Mouse (Mus musculus): ENCODE data around the gene Eral1. TPM values are rescaled to one million over a fixed set of nuclear protein-coding genes. Genes with fewer than 3 reads are reported as not detected.
"Not testable (repeated sequence)": the region's sequence is repeated elsewhere in the genome, so short reads cannot be mapped to it uniquely, and the experiment has no call there.

The Eral1 gene
- polyA plus RNA-seq, 1 experiment from 2014 or later, result 32.7 TPM

- H3K4me1 ChIP-seq (replicated peaks), result 0 out of 2 replicates have a peak, but pooled peaks cover 5% of the 10 kb centered on the region
- H3K27me3 ChIP-seq, result no peaks in the 10 kb centered on the region
- H3K36me3 ChIP-seq, result peaks cover 27% of the 10 kb centered on the region
- no peak overlapping the region for H3K4me3 ChIP-seq (replicated peaks)
- H3K9me3 ChIP-seq, result no peaks in the 10 kb centered on the region
- no peak overlapping the region for H3K4me2 ChIP-seq (replicated peaks)
- no peak overlapping the region for H3K9ac ChIP-seq (replicated peaks)
- ATAC-seq, result no peak
- 81% methylated on average over 1 of the region's 1 CpGs for whole genome bisulfite sequencing
- no peak overlapping the region for H3K27ac ChIP-seq
Measured at GRCm38 (mm10) chr11:78062563-78062962, 17.6 kb downstream of the Eral1 start.

GRCm38 (mm10) chr11:78059833-78060757, 20.1 kb downstream of the Eral1 start:
- H3K4me2 ChIP-seq (replicated peaks), result no peak overlapping the region
- 59% methylated on average over 9 of the region's 9 CpGs for whole genome bisulfite sequencing
- peak overlapping the region; percentile 32; the same call in 1 of the 2 replicates for H3K9ac ChIP-seq (replicated peaks)
- H3K27me3 ChIP-seq, result no peaks in the 10 kb centered on the region
- H3K36me3 ChIP-seq, result peaks cover 49% of the 10 kb centered on the region
- no peak overlapping the region for H3K4me3 ChIP-seq (replicated peaks)
- no peaks in the 10 kb centered on the region for H3K9me3 ChIP-seq
- H3K27ac ChIP-seq, result no peak overlapping the region
- H3K4me1 ChIP-seq (replicated peaks), result 0 out of 2 replicates have a peak, but pooled peaks cover 5% of the 10 kb centered on the region
- ATAC-seq, result peak; percentile 85

- no peak overlapping the region for H3K4me2 ChIP-seq (replicated peaks)
- H3K9me3 ChIP-seq, result no peaks in the 10 kb centered on the region
- 0 out of 2 replicates have a peak, but pooled peaks cover 3% of the 10 kb centered on the region for H3K4me1 ChIP-seq (replicated peaks)
- H3K4me3 ChIP-seq (replicated peaks), result no peak overlapping the region
- no peaks in the 10 kb centered on the region for H3K27me3 ChIP-seq
- no peak overlapping the region for H3K27ac ChIP-seq
- peaks cover 79% of the 10 kb centered on the region for H3K36me3 ChIP-seq
- no peak overlapping the region for H3K9ac ChIP-seq (replicated peaks)
- WGBS, result 78% methylated on average over 8 of the region's 8 CpGs
- no peak for ATAC-seq
Measured at GRCm38 (mm10) chr11:78056946-78057345, 23.2 kb downstream of the Eral1 start.

GRCm38 (mm10) chr11:78053078-78053477, 27.1 kb downstream of the Eral1 start:
- Histone ChIP-seq H3K4me3 (replicated peaks) (no peak overlapping the region), H3K36me3 (peaks cover 74% of the 10 kb centered on the region), H3K9ac (replicated peaks) (no peak overlapping the region), H3K9me3 (no peaks in the 10 kb centered on the region), H3K4me1 (replicated peaks) (no peaks in the 10 kb centered on the region), H3K4me2 (replicated peaks) (no peak overlapping the region), H3K27me3 (no peaks in the 10 kb centered on the region), H3K27ac (no peak overlapping the region)
- ATAC-seq, result no peak
- WGBS, result 96% methylated on average over 8 of the region's 8 CpGs

DNA sequence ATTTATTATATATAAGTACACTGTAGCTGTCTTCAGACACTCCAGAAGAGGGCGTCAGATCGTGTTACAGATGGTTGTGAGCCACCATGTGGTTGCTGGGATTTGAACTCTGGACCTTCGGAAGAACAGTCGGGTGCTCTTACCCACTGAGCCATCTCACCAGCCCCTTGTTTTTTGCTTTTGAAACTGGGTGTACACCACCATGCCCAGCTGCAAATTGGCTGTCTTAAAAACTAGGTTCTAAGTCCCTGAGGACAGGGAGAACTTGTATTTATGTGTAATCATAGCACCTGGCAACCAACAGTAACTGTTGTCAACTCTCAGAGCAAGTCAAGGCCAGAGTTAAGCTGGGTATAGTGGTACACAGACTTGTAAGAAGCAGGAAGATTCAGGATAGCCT, 31.5 kb downstream of the Eral1 start:
- H3K9ac ChIP-seq (replicated peaks); H3K4me1 ChIP-seq (replicated peaks); H3K4me2 ChIP-seq (replicated peaks); H3K9me3 ChIP-seq; H3K4me3 ChIP-seq (replicated peaks); H3K27ac ChIP-seq; ATAC-seq; H3K27me3 ChIP-seq: not testable (repeated sequence)
- 96% methylated on average over 4 of the region's 4 CpGs for WGBS
- H3K36me3 ChIP-seq, result peaks cover 36% of the 10 kb centered on the region

DNA sequence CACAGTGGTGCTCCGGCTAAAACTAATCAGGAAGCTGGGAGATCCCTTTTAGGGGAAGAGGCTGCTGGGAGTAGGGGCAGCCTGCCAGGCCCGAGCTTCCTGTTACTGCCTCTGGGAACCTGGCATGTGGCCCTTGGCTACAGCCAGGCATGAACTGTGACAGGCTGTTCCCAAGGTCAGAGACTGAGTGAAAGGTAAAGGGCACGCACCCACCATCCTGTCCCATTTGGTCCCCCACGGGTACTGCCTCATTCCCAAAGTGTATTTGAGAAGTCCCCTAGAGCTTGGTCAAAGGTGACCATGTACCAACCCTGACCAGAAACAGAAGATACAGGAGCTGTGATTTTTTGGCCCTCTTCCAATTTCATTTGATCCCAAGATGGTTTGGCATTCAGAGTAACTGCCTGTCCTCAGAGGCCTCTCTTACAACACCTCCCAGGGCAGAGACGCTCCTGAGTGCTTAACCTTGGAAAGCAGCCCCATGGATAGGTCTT, 35.4 kb downstream of the Eral1 start:
- Histone ChIP-seq H3K9me3 (no peaks in the 10 kb centered on the region), H3K27ac (no peak overlapping the region), H3K9ac (replicated peaks) (no peak overlapping the region), H3K27me3 (no peaks in the 10 kb centered on the region), H3K4me2 (replicated peaks) (no peak overlapping the region), H3K4me1 (replicated peaks) (no peaks in the 10 kb centered on the region; the same call in 1 of the 2 replicates), H3K4me3 (replicated peaks) (no peak overlapping the region), H3K36me3 (peaks cover 14% of the 10 kb centered on the region)
- ATAC-seq, result no peak
- WGBS, result 91% methylated on average over 5 of the region's 5 CpGs

DNA sequence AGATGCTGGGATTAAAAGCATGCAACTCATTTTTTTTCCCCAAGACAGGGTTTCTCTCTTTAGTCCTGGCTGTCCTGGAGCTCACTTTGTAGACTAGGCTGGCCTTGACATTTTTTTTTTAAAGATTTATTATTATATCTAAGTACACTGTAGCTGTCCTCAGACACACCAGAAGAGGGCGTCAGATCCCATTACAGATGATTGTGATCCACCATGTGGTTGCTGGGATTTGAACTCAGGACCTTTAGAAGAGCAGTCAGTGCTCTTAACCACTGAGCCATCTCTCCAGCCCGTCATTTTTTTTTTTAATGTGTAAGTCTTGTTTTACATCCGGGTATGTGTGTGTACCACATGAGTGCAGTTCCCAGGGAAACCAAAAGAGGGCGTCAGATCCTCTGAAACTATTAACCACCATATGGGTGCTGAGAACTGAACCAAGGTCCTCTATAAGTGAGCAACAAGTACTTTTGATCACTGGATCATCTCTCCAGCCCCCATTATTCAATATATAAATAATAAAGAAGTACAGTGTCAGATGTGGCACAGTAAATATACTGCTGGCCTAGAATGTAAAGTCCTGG, 37.8 kb downstream of the Eral1 start:
- H3K27ac ChIP-seq; H3K4me3 ChIP-seq (replicated peaks); H3K9ac ChIP-seq (replicated peaks); H3K27me3 ChIP-seq; ATAC-seq; H3K4me2 ChIP-seq (replicated peaks); H3K9me3 ChIP-seq: not testable (repeated sequence)
- Histone ChIP-seq H3K36me3 (peaks cover 14% of the 10 kb centered on the region), H3K4me1 (replicated peaks) (peaks cover 20% of the 10 kb centered on the region)
- 95% methylated on average over 4 of the region's 4 CpGs for WGBS

- WGBS, result 68% methylated on average over 2 of the region's 2 CpGs
- ATAC-seq, result no peak
- Histone ChIP-seq H3K27ac (no peak overlapping the region), H3K9me3 (no peaks in the 10 kb centered on the region), H3K4me1 (replicated peaks) (peaks cover 27% of the 10 kb centered on the region), H3K4me2 (replicated peaks) (no peak overlapping the region), H3K9ac (replicated peaks) (no peak overlapping the region), H3K27me3 (no peaks in the 10 kb centered on the region), H3K36me3 (peaks cover 17% of the 10 kb centered on the region), H3K4me3 (replicated peaks) (no peak overlapping the region)
Measured at GRCm38 (mm10) chr11:78040878-78041277, 39.3 kb downstream of the Eral1 start.

DNA sequence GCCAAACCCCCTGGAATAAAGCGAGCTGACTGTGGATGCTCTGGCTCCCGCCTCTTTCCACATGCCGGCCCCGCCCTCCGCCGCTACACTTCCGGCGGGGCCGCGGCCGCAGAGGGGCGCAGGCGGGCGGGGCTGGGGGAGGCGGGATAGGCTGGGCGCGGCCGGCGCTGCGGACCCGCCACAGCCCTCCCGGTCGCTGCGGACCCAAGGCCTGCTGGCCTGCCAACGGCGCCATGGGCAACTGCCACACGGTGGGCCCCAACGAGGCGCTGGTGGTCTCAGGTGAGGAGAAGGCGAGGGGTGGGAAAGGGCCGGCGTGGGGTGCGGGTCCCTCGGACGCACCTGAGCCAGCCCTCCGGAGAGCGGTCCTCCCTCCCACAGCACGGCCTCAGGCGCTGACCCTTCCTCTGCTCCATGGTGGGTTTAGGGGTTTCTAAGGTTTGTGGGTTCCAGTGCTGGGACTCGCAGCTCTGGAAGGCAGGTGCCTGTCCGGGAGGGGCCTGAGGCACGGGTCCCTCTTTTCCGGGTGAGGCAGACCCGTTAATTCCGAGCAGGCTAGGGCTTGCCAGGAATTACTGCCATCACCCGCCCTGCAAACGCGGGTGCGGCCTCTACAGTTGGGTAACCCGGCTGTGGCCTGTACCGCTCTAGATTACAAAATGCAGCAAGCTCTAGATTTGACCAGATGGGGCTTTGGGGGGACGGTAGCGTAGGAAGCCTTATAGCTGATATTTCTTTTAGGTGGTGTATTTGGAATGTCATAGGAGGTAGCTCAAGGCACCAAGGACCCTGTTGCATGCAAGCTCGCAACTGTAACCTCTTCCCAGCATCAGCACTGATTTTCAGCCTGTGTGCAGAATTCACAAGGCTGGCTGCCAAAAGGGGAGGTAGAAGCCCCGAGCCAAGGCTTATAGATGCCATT, 42.1 kb downstream of the Eral1 start, which contains the start of gene Flot2:
TSS of gene Flot2 (plus strand) at position 101 of the 922 bp plus-strand sequence.
- Histone ChIP-seq H3K4me1 (replicated peaks) (peaks cover 43% of the 10 kb centered on the region), H3K4me3 (replicated peaks) (peak within 1 kb of the TSS; percentile 93), H3K27me3 (no peaks in the 10 kb centered on the region), H3K36me3 (peaks cover 28% of the 10 kb centered on the region), H3K9ac (replicated peaks) (peak within 1 kb of the TSS; percentile 95), H3K4me2 (replicated peaks) (peak within 1 kb of the TSS; percentile 71), H3K27ac (peak within 1 kb of the TSS; percentile 87), H3K9me3 (no peaks in the 10 kb centered on the region)
- WGBS, result 2% methylated on average over 55 of the region's 55 CpGs
- ATAC-seq, result peak; percentile 91

DNA sequence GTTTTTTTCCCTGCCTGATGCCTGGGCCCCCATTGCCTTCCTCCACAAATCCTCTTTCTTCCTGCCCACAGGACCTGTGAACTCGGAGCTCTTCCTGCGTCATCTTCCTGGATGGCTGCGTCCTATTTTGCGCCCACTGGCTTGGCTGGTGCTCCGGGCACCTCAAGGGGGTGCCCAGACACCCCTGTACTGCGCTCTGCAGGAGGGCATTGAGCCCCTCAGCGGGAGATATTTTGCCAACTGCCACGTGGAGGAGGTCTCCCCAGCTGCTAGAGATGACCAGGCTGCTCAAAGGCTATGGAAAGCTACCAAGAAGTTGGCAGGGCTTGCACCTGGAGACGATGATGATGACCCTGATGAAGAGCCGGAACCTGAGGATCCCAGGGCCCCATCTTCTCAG, 43.4 kb downstream of the Eral1 start:
- H3K4me3 ChIP-seq (replicated peaks), result no peak overlapping the region
- peaks cover 19% of the 10 kb centered on the region for H3K36me3 ChIP-seq
- H3K9ac ChIP-seq (replicated peaks), result 0 out of 2 replicates have a peak overlapping the region, but pooled peaks have one; percentile 40
- H3K4me1 ChIP-seq (replicated peaks), result peaks cover 51% of the 10 kb centered on the region
- H3K4me2 ChIP-seq (replicated peaks), result no peak overlapping the region
- no peak overlapping the region for H3K27ac ChIP-seq
- 81% methylated on average over 10 of the region's 10 CpGs for WGBS
- ATAC-seq, result no peak
- H3K27me3 ChIP-seq, result no peaks in the 10 kb centered on the region
- H3K9me3 ChIP-seq, result no peaks in the 10 kb centered on the region

- WGBS, result 94% methylated on average over 23 of the region's 23 CpGs
- Histone ChIP-seq H3K4me3 (replicated peaks) (no peak overlapping the region), H3K9me3 (no peaks in the 10 kb centered on the region), H3K4me2 (replicated peaks) (0 out of 2 replicates have a peak overlapping the region, but pooled peaks have one; percentile 74), H3K9ac (replicated peaks) (no peak overlapping the region), H3K4me1 (replicated peaks) (peaks cover 52% of the 10 kb centered on the region), H3K36me3 (peaks cover 27% of the 10 kb centered on the region), H3K27ac (no peak overlapping the region), H3K27me3 (no peaks in the 10 kb centered on the region)
- ATAC-seq, result no peak
Measured at GRCm38 (mm10) chr11:78033931-78034617, 46.1 kb downstream of the Eral1 start.

Data from midbrain, embryonic 13.5 days (tissue).